In genomic region chr1:6984226-6984625, GRCm38 (mm10) we compare ENCODE assay signal across 24 mouse cellular contexts.
"Had no signal": no experiment of that assay in that cellular context is flagged by ENCODE, and none has a peak within 500 bp of the region (broad histone marks: within the 10 kb centered on the region; RNA-seq: fewer than 3 reads in every experiment).

No protein-coding gene starts in this region.

- H3K27ac ChIP-seq: embryonic facial prominence, embryonic 10.5 days; embryonic facial prominence, embryonic 12.5 days; embryonic facial prominence, embryonic 13.5 days; embryonic facial prominence, embryonic 15.5 days; forebrain, embryonic 10.5 days; forebrain, embryonic 12.5 days; forebrain, embryonic 13.5 days; forebrain, embryonic 15.5 days; gastrocnemius, adult 2 months; heart, adult 2 months; heart, embryonic 10.5 days had no signal

- H3K4me1 ChIP-seq: embryonic facial prominence, embryonic 10.5 days; embryonic facial prominence, embryonic 12.5 days; embryonic facial prominence, embryonic 13.5 days; embryonic facial prominence, embryonic 15.5 days; forebrain, embryonic 10.5 days; forebrain, embryonic 12.5 days; forebrain, embryonic 13.5 days; forebrain, embryonic 15.5 days; heart, embryonic 10.5 days had no signal

- H3K27me3 ChIP-seq: embryonic facial prominence, embryonic 12.5 days; embryonic facial prominence, embryonic 13.5 days; embryonic facial prominence, embryonic 15.5 days; forebrain, embryonic 12.5 days; forebrain, embryonic 13.5 days; forebrain, embryonic 15.5 days had no signal

- H3K9ac ChIP-seq: embryonic facial prominence, embryonic 12.5 days; embryonic facial prominence, embryonic 13.5 days; embryonic facial prominence, embryonic 15.5 days; forebrain, embryonic 12.5 days; forebrain, embryonic 13.5 days; forebrain, embryonic 15.5 days; forebrain, postnatal 0 days had no signal

- H3K36me3 ChIP-seq: embryonic facial prominence, embryonic 10.5 days; embryonic facial prominence, embryonic 12.5 days; embryonic facial prominence, embryonic 13.5 days; embryonic facial prominence, embryonic 15.5 days; forebrain, embryonic 10.5 days; forebrain, embryonic 12.5 days; forebrain, embryonic 15.5 days; heart, embryonic 10.5 days had no signal

- H3K4me3 ChIP-seq: embryonic facial prominence, embryonic 10.5 days; embryonic facial prominence, embryonic 12.5 days; embryonic facial prominence, embryonic 13.5 days; embryonic facial prominence, embryonic 15.5 days; erythroblast, embryonic 14.5 days; forebrain, embryonic 10.5 days; forebrain, embryonic 12.5 days; forebrain, embryonic 13.5 days; forebrain, embryonic 15.5 days; gastrocnemius, adult 2 months; heart, adult 2 months; heart, embryonic 10.5 days had no signal

- H3K9me3 ChIP-seq: embryonic facial prominence, embryonic 15.5 days; forebrain, embryonic 10.5 days; forebrain, embryonic 12.5 days; forebrain, embryonic 13.5 days; forebrain, embryonic 15.5 days; heart, embryonic 10.5 days had no signal

- DNase-seq: cerebellum, adult 9-11 months; cerebellum, postnatal 10 days; cerebellum, postnatal 14 days; cerebellum, postnatal 25 days; cerebellum, postnatal 36 days; embryo, embryonic 11 days; forebrain, postnatal 0 days; gastrocnemius, adult 2 months; gastrocnemius, postnatal 10 days; gastrocnemius, postnatal 14 days; gastrocnemius, postnatal 25 days; gastrocnemius, postnatal 36 days; heart, adult 18-20 months; heart, adult 2 months had no signal
